Mouse (Mus musculus) splenic B cell, adult 2 months (primary cell): ENCODE measurements at regions not wholly inside any gene's neighbourhood (a gene's known extent, or its start where the extent isn't known, plus 50 kb on each side); places are given as distances from the start of the nearest gene placed in this dataset.

Experiments
- DNase-seq: peaks from one replicate; pipeline ENCODE4 v3.0.0-alpha.2; 2011; ENCODE audit warnings: low read depth, low spot score
- H3K27me3 ChIP-seq: 2 replicates; pipeline ENCODE4 v1.6.1; 2012; ENCODE audit warnings: mild to moderate bottlenecking, low read length, moderate library complexity, mixed read lengths; ENCODE audit not compliant: control insufficient read depth, poor library complexity, insufficient read depth, severe bottlenecking
- H3K36me3 ChIP-seq: 2 replicates; pipeline ENCODE4 v1.6.1; 2012; ENCODE audit warnings: mild to moderate bottlenecking, low read length, moderate library complexity, mixed read lengths; ENCODE audit not compliant: control insufficient read depth, poor library complexity, insufficient read depth, severe bottlenecking

- Histone ChIP-seq H3K27me3 (no peaks in the 10 kb centered on the region), H3K36me3 (no peaks in the 10 kb centered on the region)
- no peak for DNase-seq
Observed at GRCm38 (mm10) chr2:166249338-166249950, 94.0 kb upstream of the Sulf2 start.

GRCm38 (mm10) chr2:166246401-166247189, 91.1 kb upstream of the Sulf2 start:
- no peak for DNase-seq
- no peaks in the 10 kb centered on the region for H3K27me3 ChIP-seq
- no peaks in the 10 kb centered on the region for H3K36me3 ChIP-seq

GRCm38 (mm10) chr2:166245219-166245618, 89.8 kb upstream of the Sulf2 start:
- no peaks in the 10 kb centered on the region for H3K27me3 ChIP-seq
- H3K36me3 ChIP-seq = no peaks in the 10 kb centered on the region
- DNase-seq = no peak

- Histone ChIP-seq H3K36me3 (no peaks in the 10 kb centered on the region), H3K27me3 (no peaks in the 10 kb centered on the region)
- no peak for DNase-seq
Observed at GRCm38 (mm10) chr2:166242786-166243521, 87.5 kb upstream of the Sulf2 start.

GRCm38 (mm10) chr2:166241310-166241709, 85.8 kb upstream of the Sulf2 start:
- Histone ChIP-seq H3K36me3 (no peaks in the 10 kb centered on the region), H3K27me3 (no peaks in the 10 kb centered on the region)
- DNase-seq = no peak

GRCm38 (mm10) chr2:166240056-166240455, 84.6 kb upstream of the Sulf2 start:
- no peak for DNase-seq
- Histone ChIP-seq H3K36me3 (no peaks in the 10 kb centered on the region), H3K27me3 (no peaks in the 10 kb centered on the region)

- no peak for DNase-seq
- H3K27me3 ChIP-seq = no peaks in the 10 kb centered on the region
- H3K36me3 ChIP-seq = no peaks in the 10 kb centered on the region
Observed at GRCm38 (mm10) chr2:166237554-166238269, 82.2 kb upstream of the Sulf2 start.

GRCm38 (mm10) chr2:166236102-166236501, 80.6 kb upstream of the Sulf2 start:
- H3K27me3 ChIP-seq = no peaks in the 10 kb centered on the region
- DNase-seq = no peak
- H3K36me3 ChIP-seq = no peaks in the 10 kb centered on the region

GRCm38 (mm10) chr2:166234579-166235212, 79.2 kb upstream of the Sulf2 start:
- H3K27me3 ChIP-seq = no peaks in the 10 kb centered on the region
- H3K36me3 ChIP-seq = no peaks in the 10 kb centered on the region
- no peak for DNase-seq

- no peaks in the 10 kb centered on the region for H3K36me3 ChIP-seq
- no peaks in the 10 kb centered on the region for H3K27me3 ChIP-seq
- DNase-seq = no peak
Observed at GRCm38 (mm10) chr2:166233246-166233645, 77.8 kb upstream of the Sulf2 start.

- no peak for DNase-seq
- H3K27me3 ChIP-seq = no peaks in the 10 kb centered on the region
- H3K36me3 ChIP-seq = no peaks in the 10 kb centered on the region
Observed at GRCm38 (mm10) chr2:166232376-166232775, 76.9 kb upstream of the Sulf2 start.

GRCm38 (mm10) chr2:166230617-166231016, 75.2 kb upstream of the Sulf2 start:
- no peak for DNase-seq
- Histone ChIP-seq H3K27me3 (no peaks in the 10 kb centered on the region), H3K36me3 (no peaks in the 10 kb centered on the region)

- H3K36me3 ChIP-seq = no peaks in the 10 kb centered on the region
- DNase-seq = no peak
- H3K27me3 ChIP-seq = no peaks in the 10 kb centered on the region
Observed at GRCm38 (mm10) chr2:166228356-166228755, 72.9 kb upstream of the Sulf2 start.

GRCm38 (mm10) chr2:166227496-166227895, 72.0 kb upstream of the Sulf2 start:
- Histone ChIP-seq H3K27me3 (no peaks in the 10 kb centered on the region), H3K36me3 (no peaks in the 10 kb centered on the region)
- no peak for DNase-seq
